Mouse (Mus musculus): Measurements from ENCODE around the gene Tmem110. TPM values are rescaled to one million over a fixed set of nuclear protein-coding genes. Genes with fewer than 3 reads are reported as not detected.

The Tmem110 gene
- total RNA-seq, 2 experiments from 2014 or later = 23.4 to 24.2 TPM

Other genes with a start within 250 kb of the Tmem110 start
- gene Prkcd, start 199.4 kb upstream of the Tmem110 start, total RNA-seq (2021) = 10 to 100 TPM in 1 of 2 experiments, 1 to 10 TPM in 1; 9.8 to 15.4 TPM
- gene Rft1, start 171.2 kb upstream of the Tmem110 start, total RNA-seq (2021) = 10 to 100 TPM; 12.6 to 12.9 TPM
- 10 to 100 TPM; 33.3 to 35.2 TPM for gene Sfmbt1, start 110.7 kb upstream of the Tmem110 start, total RNA-seq (2021)
- gene Mustn1, start 53.6 kb downstream of the Tmem110 start, total RNA-seq (2021) = 1 to 10 TPM; 3.0 to 4.5 TPM
- gene Itih4, start 60.9 kb downstream of the Tmem110 start, total RNA-seq (2021) = not detected
- 10 to 100 TPM; 19.5 to 24.1 TPM for gene Itih3, start 98.2 kb downstream of the Tmem110 start, total RNA-seq (2021)
- not detected for gene Itih1, start 117.7 kb downstream of the Tmem110 start, total RNA-seq (2021)
- gene Nek4, start 125.8 kb downstream of the Tmem110 start, total RNA-seq (2021) = 10 to 100 TPM; 17.0 to 19.8 TPM
- gene Glt8d1, start 175.8 kb downstream of the Tmem110 start, total RNA-seq (2021) = 10 to 100 TPM; 27.9 to 43.2 TPM
- 100 to 1,000 TPM; 151 to 164 TPM for gene Spcs1, start 176.1 kb downstream of the Tmem110 start, total RNA-seq (2021)
- 10 to 100 TPM; 50.1 to 57.6 TPM for gene Pbrm1, start 193.5 kb downstream of the Tmem110 start, total RNA-seq (2021)
- gene Gnl3, start 193.6 kb downstream of the Tmem110 start, total RNA-seq (2021) = 10 to 100 TPM; 41.8 to 53.9 TPM

Data from left cerebral cortex, postnatal 36 days (tissue).